In the genomic region with DNA sequence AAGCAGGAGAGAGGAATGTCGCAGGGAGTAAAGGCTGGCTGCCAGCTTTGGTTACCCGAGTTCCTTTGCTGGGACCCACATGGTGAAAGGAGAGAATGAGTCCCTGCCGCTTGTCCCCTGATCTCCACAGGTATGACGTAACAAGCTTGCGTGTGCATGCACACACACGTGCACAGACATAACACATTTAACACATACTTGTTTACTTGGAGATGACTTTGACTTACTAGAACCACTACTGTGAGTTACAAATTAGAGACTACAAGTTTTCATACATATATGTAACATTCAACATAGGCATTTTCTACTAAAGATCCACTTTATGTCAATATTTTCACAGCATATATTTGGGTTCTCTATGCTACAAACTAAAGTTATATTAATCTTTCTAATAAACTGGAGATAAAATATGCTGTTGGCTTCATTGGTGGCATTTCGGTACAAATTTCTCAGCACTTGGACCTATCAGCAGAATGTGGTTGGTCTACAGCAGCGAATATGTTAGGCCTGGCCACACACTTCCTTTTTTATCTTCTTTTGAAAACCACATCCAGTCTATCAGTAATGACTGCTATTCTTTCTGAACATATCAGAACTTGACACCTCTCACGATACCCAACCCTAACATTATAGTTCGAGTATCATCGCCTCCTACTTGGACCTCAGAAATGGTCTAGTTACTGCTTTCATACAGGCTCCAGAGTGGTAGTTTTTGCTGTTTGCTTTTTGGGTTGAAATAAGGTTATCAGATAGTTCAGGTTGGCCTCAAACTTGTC, we compare ENCODE assay signal across 28 mouse cellular contexts. TPM values are rescaled to one million over a fixed set of nuclear protein-coding genes. Genes with fewer than 3 reads are reported as not detected.
DNase-seq lines count a peak whose midpoint lies in the region; ATAC-seq and TF ChIP-seq lines count a peak whose summit lies in the region.
"Had no signal": no experiment of that assay in that cellular context is flagged by ENCODE, and none has a peak within 500 bp of the region (broad histone marks: within the 10 kb centered on the region; RNA-seq: fewer than 3 reads in every experiment).

No protein-coding gene starts in this region.

- no peak for TF ChIP-seq CTCF in layer of hippocampus, adult 2 months (conservative IDR thresholded peaks at IDR 0.05)

- no peak overlapping the region for H3K4me3 ChIP-seq in heart, embryonic 10.5 days
- H3K4me3 ChIP-seq in liver, embryonic 16.5 days (ENCODE audit: low read depth, low read length): no peak overlapping the region
- H3K4me3 ChIP-seq in layer of hippocampus, adult 2 months: no peak overlapping the region
- no peak overlapping the region for H3K4me3 ChIP-seq in hindbrain, embryonic 13.5 days
- H3K4me3 ChIP-seq: embryonic facial prominence, embryonic 10.5 days; heart, adult 2 months; left cerebral cortex, adult 2 months; midbrain, embryonic 10.5 days; neural tube, embryonic 15.5 days had no signal

- no peaks in the 10 kb centered on the region for H3K27me3 ChIP-seq in heart, embryonic 10.5 days (ENCODE audit: insufficient read depth, poor library complexity, severe bottlenecking)
- no peaks in the 10 kb centered on the region for H3K27me3 ChIP-seq in liver, embryonic 16.5 days (ENCODE audit: control insufficient read depth, insufficient read depth, low read depth, low read length)
- H3K27me3 ChIP-seq in hindbrain, embryonic 13.5 days: no peaks in the 10 kb centered on the region
- H3K27me3 ChIP-seq: neural tube, embryonic 15.5 days had no signal

- ATAC-seq in liver, embryonic 16.5 days (ENCODE audit: low read depth): no peak
- ATAC-seq in hindbrain, embryonic 13.5 days (ENCODE audit: low FRiP score): no peak
- ATAC-seq: activated CD4-positive, CD25-positive, alpha-beta regulatory T cell, adult 4 months; CD4-positive, CD25-positive, alpha-beta regulatory T cell, adult 4 months; forebrain, embryonic 16.5 days; inflammation-experienced regulatory T-cells, adult 6 months had no signal

- no peaks in the 10 kb centered on the region for H3K36me3 ChIP-seq in heart, embryonic 10.5 days
- no peaks in the 10 kb centered on the region for H3K36me3 ChIP-seq in liver, embryonic 16.5 days (ENCODE audit: control insufficient read depth, insufficient read depth)
- H3K36me3 ChIP-seq in hindbrain, embryonic 13.5 days: no peaks in the 10 kb centered on the region
- H3K36me3 ChIP-seq: embryonic facial prominence, embryonic 10.5 days; midbrain, embryonic 10.5 days; neural tube, embryonic 15.5 days had no signal

- no peaks in the 10 kb centered on the region for H3K9me3 ChIP-seq in heart, embryonic 10.5 days
- no peaks in the 10 kb centered on the region for H3K9me3 ChIP-seq in liver, embryonic 16.5 days (replicated peaks; ENCODE audit: control insufficient read depth, low read length)
- H3K9me3 ChIP-seq in hindbrain, embryonic 13.5 days: no peaks in the 10 kb centered on the region
- H3K9me3 ChIP-seq: embryonic facial prominence, embryonic 10.5 days; midbrain, embryonic 10.5 days; neural tube, embryonic 15.5 days had no signal

- DNase-seq in heart, embryonic 10.5 days (ENCODE audit: low spot score): peak; percentile 14
- no peak for DNase-seq in heart, postnatal 10 days
- peak; percentile 4 for DNase-seq in liver
- no peak for DNase-seq in cerebellum, adult 9-11 months
- no peak for DNase-seq in layer of hippocampus, adult 2 months (ENCODE audit: low spot score in 2 of 2)
- DNase-seq: adrenal gland, postnatal 14 days; cerebellum, adult 9-10 months; gastrocnemius, postnatal 10 days; heart, adult 2 months; heart, postnatal 36 days; kidney, adult 18-20 months; left cerebral cortex, postnatal 4 days; lung, postnatal 10 days; right cerebral cortex, adult 18-20 months; thymus, adult 18-20 months; thymus, postnatal 4 days had no signal

- H3K4me1 ChIP-seq in heart, embryonic 10.5 days: peaks cover 17% of the 10 kb centered on the region
- peaks cover 26% of the 10 kb centered on the region for H3K4me1 ChIP-seq in liver, embryonic 16.5 days (ENCODE audit: control insufficient read depth, low read depth, low read length)
- peaks cover 20% of the 10 kb centered on the region for H3K4me1 ChIP-seq in hindbrain, embryonic 13.5 days (replicated peaks)

- intact Hi-C loops in heart, postnatal 10 days (cut with DNase I): loop anchor here (5.0 kb wide), 1 partner anchor 196 kb away; the partner anchor contains the start of gene Mtmr14

- H3K9ac ChIP-seq in liver, embryonic 16.5 days (ENCODE audit: low read depth, low read length): 0 out of 2 replicates have a peak overlapping the region, but pooled peaks have one; percentile 22
- H3K9ac ChIP-seq in hindbrain, embryonic 13.5 days: no peak overlapping the region
- H3K9ac ChIP-seq: hindbrain, embryonic 14.5 days; neural tube, embryonic 15.5 days had no signal

- no peak overlapping the region for H3K27ac ChIP-seq in heart, embryonic 10.5 days
- H3K27ac ChIP-seq in liver, embryonic 16.5 days (ENCODE audit: low read length): peak overlapping the region; percentile 68
- no peak overlapping the region for H3K27ac ChIP-seq in layer of hippocampus, adult 2 months
- H3K27ac ChIP-seq in hindbrain, embryonic 13.5 days: no peak overlapping the region
- H3K27ac ChIP-seq: embryonic facial prominence, embryonic 10.5 days; heart, adult 2 months; hindbrain, embryonic 14.5 days; kidney, postnatal 0 days; left cerebral cortex, adult 2 months; midbrain, embryonic 10.5 days; neural tube, embryonic 15.5 days had no signal

- H3K4me2 ChIP-seq in liver, embryonic 16.5 days (ENCODE audit: low read depth, low read length): peak overlapping the region; percentile 1; the same call in 1 of the 2 replicates
- no peak overlapping the region for H3K4me2 ChIP-seq in hindbrain, embryonic 13.5 days
- H3K4me2 ChIP-seq: hindbrain, embryonic 14.5 days; neural tube, embryonic 15.5 days had no signal

- 75% methylated on average over 11 of the region's 11 CpGs for WGBS in heart, embryonic 10.5 days
- 25% methylated on average over 11 of the region's 11 CpGs for WGBS in liver, embryonic 16.5 days (ENCODE audit: insufficient replicate concordance)
- WGBS in hindbrain, embryonic 13.5 days: 88% methylated on average over 11 of the region's 11 CpGs

RNA-seq across cellular contexts. Expression of gene Thumpd3, which starts 4.6 kb away (rescaled TPM):
- 51.7 and 54.8 TPM in 2 replicates for polyA plus RNA-seq in heart, embryonic 10.5 days (2016; fragmentation: Nextera tagmentation; extraction: Ambion mirVana)
- total RNA-seq in heart, postnatal 10 days (2021): 10 to 100 TPM; 20.3 to 21.8 TPM
- 29.5 and 30.0 TPM in 2 replicates for polyA plus RNA-seq in liver, embryonic 16.5 days (2015; fragmentation: Nextera tagmentation; extraction: Ambion mirVana)
- 10 to 100 TPM; 38.2 to 40.6 TPM for total RNA-seq in layer of hippocampus, adult 2 months (2021)
- polyA plus RNA-seq in hindbrain, embryonic 13.5 days (2015; fragmentation: Nextera tagmentation; extraction: Ambion mirVana): 56.4 and 58.8 TPM in 2 replicates

RNA-seq across cellular contexts. Expression of gene Setd5, which starts 35.8 kb away (rescaled TPM):
- polyA plus RNA-seq in heart, embryonic 10.5 days (2016; fragmentation: Nextera tagmentation; extraction: Ambion mirVana): 69.8 and 82.2 TPM in 2 replicates
- total RNA-seq in heart, postnatal 10 days (2021): 10 to 100 TPM; 70.3 to 74.2 TPM
- 18.4 and 20.1 TPM in 2 replicates for polyA plus RNA-seq in liver, embryonic 16.5 days (2015; fragmentation: Nextera tagmentation; extraction: Ambion mirVana)
- 100 to 1,000 TPM; 110 to 113 TPM for total RNA-seq in layer of hippocampus, adult 2 months (2021)
- 51.2 and 54.7 TPM in 2 replicates for polyA plus RNA-seq in hindbrain, embryonic 13.5 days (2015; fragmentation: Nextera tagmentation; extraction: Ambion mirVana)

Comparison
In these comparisons a context has a peak if more than half of its experiments do, and no peak if none do; other contexts are left out.
1. DNase-seq: peak in heart, embryonic 10.5 days (single experiment) and liver (single experiment); none in heart, postnatal 10 days (0 of 2), cerebellum, adult 9-11 months (single experiment) and layer of hippocampus, adult 2 months (0 of 2).